Mouse (Mus musculus): ENCODE measurements around the gene Gm28038.
A peak's percentile ranks its signal among the peaks of the same experiment; 100 is the strongest.

Gene Gm28038

GRCm38 (mm10) chr2:30280743-30281142, at the start of gene Gm28038:
TSS of gene Gm28038 (plus strand) at chr2:30281043.
- DNase-seq (ENCODE audit: low read depth) = no peak

GRCm38 (mm10) chr2:30235593-30235992, 45.2 kb upstream of the Gm28038 start:
- no peak for DNase-seq (ENCODE audit: low read depth)

GRCm38 (mm10) chr2:30236426-30237198, 44.2 kb upstream of the Gm28038 start:
- peak; percentile 58 for DNase-seq (ENCODE audit: low read depth)

- peak; percentile 99 for DNase-seq (ENCODE audit: low read depth)
Observed at GRCm38 (mm10) chr2:30237199-30237880, 43.5 kb upstream of the Gm28038 start, which contains the start of gene Lrrc8a. TSS of gene Lrrc8a (plus strand) at chr2:30237715.

- no peak for DNase-seq (ENCODE audit: low read depth)
Observed at GRCm38 (mm10) chr2:30237881-30238280, 43.0 kb upstream of the Gm28038 start.

- DNase-seq (ENCODE audit: low read depth) = no peak
Observed at GRCm38 (mm10) chr2:30238906-30239465, 41.9 kb upstream of the Gm28038 start.

- DNase-seq (ENCODE audit: low read depth) = no peak
Observed at GRCm38 (mm10) chr2:30239777-30240176, 41.1 kb upstream of the Gm28038 start.

GRCm38 (mm10) chr2:30240267-30240666, 40.6 kb upstream of the Gm28038 start, which contains the start of gene Gm28035:
TSS of gene Gm28035 (plus strand) at chr2:30240567.
- no peak for DNase-seq (ENCODE audit: low read depth)

- DNase-seq (ENCODE audit: low read depth) = peak; percentile 22
Observed at GRCm38 (mm10) chr2:30242509-30242908, 38.3 kb upstream of the Gm28038 start.

GRCm38 (mm10) chr2:30243391-30243790, 37.5 kb upstream of the Gm28038 start:
- no peak for DNase-seq (ENCODE audit: low read depth)

GRCm38 (mm10) chr2:30244595-30245178, 36.2 kb upstream of the Gm28038 start:
- no peak for DNase-seq (ENCODE audit: low read depth)

- no peak for DNase-seq (ENCODE audit: low read depth)
Observed at GRCm38 (mm10) chr2:30247036-30247435, 33.8 kb upstream of the Gm28038 start.

- no peak for DNase-seq (ENCODE audit: low read depth)
Observed at GRCm38 (mm10) chr2:30247681-30248080, 33.2 kb upstream of the Gm28038 start.

GRCm38 (mm10) chr2:30249182-30249581, 31.7 kb upstream of the Gm28038 start:
- DNase-seq (ENCODE audit: low read depth) = no peak

GRCm38 (mm10) chr2:30250166-30251128, 30.4 kb upstream of the Gm28038 start:
- DNase-seq (ENCODE audit: low read depth) = no peak

- no peak for DNase-seq (ENCODE audit: low read depth)
Observed at GRCm38 (mm10) chr2:30251417-30252104, 29.3 kb upstream of the Gm28038 start.

GRCm38 (mm10) chr2:30252521-30252920, 28.3 kb upstream of the Gm28038 start:
- DNase-seq (ENCODE audit: low read depth) = no peak

GRCm38 (mm10) chr2:30253809-30254208, 27.0 kb upstream of the Gm28038 start:
- no peak for DNase-seq (ENCODE audit: low read depth)

- no peak for DNase-seq (ENCODE audit: low read depth)
Observed at GRCm38 (mm10) chr2:30255631-30256395, 25.0 kb upstream of the Gm28038 start.

All from NIH3T3 (cell line).